Mouse (Mus musculus): ENCODE measurements around the gene Rab34.

Rab34 gene

DNA sequence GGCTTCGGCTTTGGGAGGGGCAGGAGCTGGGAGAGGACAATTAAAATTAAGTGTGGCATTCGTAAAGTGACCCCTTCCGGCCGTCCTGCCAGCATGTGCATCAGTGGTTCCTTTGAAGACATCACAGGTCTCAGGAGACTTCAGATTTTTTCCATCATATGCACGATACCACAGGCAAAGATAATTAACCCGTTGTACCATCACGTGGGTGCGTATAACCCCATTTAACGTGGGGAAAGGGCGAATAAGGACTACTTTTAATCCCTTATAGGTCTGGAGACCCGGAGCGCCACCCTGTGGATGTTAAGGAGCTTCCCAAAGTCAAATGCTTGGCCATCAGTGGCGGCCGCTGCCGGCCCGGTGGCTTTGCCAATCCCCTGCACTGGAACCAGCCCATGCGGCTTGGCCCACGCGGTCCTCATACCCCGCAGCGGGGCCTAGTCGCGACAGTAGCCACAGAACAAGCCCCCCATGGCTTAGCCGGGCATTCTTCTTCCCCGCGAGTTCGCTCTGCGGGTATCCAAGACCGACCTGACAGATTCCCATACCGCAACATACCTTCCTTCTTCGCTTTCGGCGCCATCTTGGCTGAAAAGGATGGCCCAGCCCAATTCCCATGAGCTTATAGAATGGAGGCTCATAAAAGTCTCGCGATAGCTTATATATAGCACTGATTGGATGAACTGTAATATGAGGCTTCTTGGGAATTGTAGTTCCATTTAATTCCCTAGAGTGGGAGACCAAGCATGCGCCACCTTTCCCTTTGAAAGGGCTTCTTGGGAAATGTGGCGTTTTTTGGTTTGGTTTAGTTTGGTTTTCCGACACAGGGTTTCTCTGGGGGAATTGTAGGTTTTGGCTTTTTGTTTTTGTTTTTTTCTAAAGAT lies 5.0 kb upstream of the Rab34 start, which contains the start of gene Rpl23a:
Gene Rpl23a (minus strand): TSS at position 624 of the 884 bp plus-strand sequence.
- TF ChIP-seq GATA4 (IDR thresholded peaks at IDR 0.05; ENCODE audit: insufficient replicate concordance, low read length): no peak

DNA sequence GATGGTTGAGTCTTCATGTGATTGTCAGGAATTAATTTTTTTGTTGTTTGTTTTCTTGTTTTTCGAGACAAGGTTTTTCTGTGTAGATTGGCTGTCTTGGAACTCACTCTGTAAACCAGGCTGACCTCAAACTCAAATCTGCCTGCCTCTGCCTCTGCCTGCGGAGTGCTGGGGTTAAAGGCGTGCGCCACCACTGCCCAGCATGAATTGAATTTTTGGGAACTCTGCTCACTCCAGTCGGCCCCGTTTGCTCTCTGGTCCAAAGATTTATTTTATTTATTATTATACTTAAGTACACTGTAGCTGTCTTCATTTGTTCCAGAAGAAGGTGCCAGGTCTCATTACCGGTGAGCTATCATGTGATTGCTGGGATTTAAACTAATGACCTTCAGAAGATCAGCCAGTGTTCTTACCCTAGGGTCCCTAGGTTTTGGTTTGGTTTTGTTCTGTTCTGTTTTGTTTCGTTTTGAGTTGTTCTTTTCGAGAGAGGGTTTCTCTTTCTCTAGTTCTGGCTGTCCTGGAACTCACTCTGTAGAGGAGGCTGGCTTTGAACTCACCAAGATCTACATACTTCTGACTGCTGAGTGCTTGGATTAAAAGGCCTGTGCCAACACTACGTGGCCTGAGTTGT lies 4.2 kb upstream of the Rab34 start:
- no peak for TF ChIP-seq GATA4 (IDR thresholded peaks at IDR 0.05; ENCODE audit: insufficient replicate concordance, low read length)

DNA sequence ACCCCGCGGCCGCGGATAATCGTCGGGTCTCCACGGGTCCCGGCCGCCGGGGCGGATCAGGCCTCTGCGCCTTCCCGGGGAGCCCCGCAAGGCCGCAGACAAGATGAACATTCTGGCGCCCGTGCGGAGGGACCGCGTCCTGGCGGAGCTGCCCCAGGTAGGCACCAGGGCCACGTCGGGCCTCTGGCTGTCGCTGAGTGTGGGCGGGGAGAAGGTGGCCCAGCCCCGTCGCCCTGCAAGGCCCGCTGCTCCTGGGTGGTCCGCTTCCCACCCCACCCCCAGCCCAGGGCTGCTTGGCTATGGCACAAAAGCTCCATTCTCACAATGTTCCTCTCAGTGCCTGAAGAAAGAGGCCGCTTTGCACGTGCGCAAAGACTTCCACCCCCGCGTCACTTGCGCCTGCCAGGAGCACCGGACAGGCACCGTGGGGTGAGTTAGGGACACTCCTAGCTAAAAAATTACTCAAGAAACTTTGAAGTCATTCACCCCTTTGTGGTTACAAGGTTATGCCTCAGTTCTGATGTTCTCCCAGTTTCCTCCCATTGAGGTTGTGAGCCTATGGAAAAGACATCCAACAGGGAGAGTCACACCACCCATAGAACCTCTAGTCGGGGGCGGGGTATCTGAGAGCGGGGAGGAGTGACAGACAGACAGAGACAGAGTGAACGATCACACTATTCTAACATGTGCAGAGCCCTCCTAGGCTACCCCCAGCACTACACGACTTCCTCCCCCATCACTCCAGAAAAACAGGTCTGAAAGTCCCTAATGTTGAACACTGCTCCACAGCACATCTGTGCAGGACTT lies 1.2 kb downstream of the Rab34 start:
- TF ChIP-seq GATA4 (IDR thresholded peaks at IDR 0.05; ENCODE audit: insufficient replicate concordance, low read length): no peak

DNA sequence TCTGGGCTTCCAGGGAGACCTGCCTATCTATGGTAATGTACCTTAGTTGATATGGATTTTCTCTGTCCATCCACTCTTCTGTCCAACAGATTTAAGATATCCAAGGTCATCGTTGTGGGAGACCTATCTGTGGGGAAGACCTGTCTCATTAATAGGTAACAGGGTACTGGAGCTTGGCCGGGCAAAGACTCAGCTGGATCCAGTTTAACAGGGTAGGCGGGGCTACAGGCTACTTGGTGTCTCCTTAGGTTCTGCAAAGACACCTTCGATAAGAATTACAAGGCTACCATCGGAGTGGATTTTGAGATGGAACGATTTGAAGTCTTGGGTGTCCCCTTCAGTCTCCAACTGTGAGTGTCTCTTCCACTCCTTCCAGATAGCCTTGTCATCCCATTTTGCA lies 1.8 kb downstream of the Rab34 start:
- TF ChIP-seq GATA4 (IDR thresholded peaks at IDR 0.05; ENCODE audit: insufficient replicate concordance, low read length): no peak

DNA sequence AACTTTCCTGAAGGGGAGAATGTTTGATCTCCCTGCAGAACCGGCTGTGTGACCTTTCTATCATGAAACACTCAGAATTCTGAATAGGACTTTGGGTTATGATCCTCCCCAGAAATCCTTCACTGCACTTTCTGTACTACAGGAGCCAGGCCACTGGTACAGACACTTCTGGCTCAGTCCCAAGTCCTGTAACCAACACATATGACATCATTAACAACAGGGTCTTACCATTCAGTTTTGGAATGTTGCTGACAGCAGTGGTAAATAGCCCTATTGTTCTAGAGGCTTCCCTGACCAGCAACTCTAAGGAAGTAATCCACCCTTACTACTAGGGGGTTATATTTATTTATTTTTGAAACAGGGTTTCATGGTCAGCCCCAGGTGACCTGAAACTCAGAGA lies 4.9 kb downstream of the Rab34 start, which contains the start of gene Proca1:
Gene Proca1 (plus strand): TSS at position 280 of the 400 bp plus-strand sequence.
- no peak for TF ChIP-seq GATA4 (IDR thresholded peaks at IDR 0.05; ENCODE audit: insufficient replicate concordance, low read length)

DNA sequence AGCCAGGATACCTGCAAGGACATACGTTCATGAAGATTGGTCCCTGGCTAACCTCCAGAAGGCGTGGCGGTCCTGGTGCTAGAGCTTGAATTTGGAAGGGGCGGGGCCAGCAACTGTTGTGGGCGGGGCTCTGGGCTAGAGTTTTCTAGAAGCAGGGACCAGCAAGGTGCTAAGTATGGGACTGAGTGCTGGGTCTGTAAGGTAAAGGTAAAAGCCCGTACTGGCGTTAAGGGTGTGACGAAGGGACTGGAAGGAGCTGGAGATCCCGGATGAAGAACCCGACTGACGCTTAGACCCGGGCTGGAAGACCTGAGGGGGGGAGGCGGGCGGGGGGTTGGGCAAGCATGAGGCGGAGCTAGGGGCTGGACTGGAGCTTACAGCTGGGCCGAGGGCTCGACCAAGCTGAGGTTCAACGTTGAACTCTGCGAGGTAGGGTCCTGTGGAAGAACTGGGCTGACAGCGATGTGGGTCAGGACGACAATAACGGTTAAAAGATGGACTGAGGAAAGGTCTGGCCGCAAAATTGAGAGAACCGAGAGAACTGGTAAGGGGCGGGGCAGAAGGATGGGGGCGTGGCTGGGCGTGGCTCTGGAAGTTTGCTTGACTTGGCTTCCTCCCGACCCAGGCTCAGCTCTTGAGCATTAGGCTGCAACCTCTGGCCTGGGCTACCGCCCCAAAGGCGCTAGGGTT lies 6.3 kb downstream of the Rab34 start:
- no peak for TF ChIP-seq GATA4 (IDR thresholded peaks at IDR 0.05; ENCODE audit: insufficient replicate concordance, low read length)

DNA sequence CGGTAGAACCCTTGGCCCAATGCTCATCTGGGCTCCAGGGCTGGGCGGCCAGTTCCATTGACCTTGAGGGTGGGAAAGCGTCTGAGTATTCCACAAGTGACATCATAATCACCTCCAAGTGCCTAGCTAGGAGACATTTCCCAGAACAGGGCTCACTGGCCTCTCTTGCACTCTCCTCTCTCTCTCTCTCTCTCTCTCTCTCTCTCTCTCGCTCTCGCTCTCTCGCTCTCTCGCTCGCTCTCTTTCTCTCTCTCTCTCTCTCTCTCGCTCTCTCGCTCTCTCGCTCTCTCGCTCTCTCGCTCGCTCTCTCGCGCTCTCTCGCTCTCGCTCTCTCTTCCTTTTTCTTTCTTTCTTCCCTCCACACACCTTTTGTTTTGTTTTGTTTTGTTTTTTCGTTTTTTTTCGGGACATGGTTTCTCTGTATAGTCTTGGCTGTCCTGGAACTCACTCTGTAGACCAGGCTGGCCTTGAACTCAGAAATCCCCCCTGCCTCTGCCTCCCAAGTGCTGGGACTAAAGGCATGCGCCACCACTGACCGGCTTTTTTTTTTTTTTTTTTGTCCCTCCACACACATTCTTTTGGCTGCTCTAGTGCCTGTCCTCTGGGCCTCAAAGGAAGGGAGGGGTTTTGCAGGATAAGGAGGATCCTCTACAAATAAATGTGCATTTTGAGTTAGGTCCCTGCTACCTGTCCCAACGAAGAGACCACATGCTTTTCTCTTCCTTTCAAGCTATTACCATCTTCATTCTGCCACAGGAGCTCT lies 7.1 kb downstream of the Rab34 start:
- TF ChIP-seq GATA4 (IDR thresholded peaks at IDR 0.05; ENCODE audit: insufficient replicate concordance, low read length): no peak

DNA sequence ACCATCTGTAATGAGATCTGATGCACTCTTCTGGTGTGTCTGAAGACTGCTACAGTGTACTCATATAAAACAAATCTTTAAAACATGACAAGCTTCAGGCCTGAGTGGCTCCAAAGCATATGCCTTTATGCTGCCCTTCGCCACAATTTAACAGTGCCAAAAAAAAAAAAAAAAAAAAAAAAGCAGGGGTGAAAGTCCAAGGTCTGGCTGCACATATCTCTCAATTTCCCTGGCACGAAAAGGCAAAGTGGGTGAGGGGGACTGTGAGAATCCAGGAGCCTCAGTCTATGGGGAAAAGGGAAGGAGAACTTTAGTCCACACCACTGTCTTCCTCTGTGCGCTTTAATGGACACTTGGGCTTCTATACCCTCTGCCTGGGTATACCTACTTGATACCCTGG lies 14.1 kb downstream of the Rab34 start:
- no peak for TF ChIP-seq GATA4 (IDR thresholded peaks at IDR 0.05; ENCODE audit: insufficient replicate concordance, low read length)

DNA sequence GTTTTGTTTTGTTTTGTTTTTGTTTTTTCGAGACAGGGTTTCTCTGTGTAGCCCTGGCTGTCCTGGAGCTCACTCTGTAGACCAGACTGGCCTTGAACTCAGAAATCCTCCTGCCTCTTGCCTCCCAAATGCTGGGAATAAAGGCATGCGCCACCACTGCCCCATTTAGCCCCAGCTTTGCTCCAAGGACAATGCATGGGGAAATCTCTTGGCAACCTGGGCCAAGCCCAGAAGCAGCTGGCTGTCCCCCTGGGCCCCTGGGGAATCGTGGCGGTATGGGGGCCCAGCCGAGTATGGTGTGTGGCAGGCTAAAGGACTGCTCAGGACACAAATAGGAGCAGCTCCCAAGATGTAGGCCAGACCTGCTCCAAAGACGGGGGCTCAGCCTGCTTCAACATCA lies 16.1 kb downstream of the Rab34 start:
- TF ChIP-seq GATA4 (IDR thresholded peaks at IDR 0.05; ENCODE audit: insufficient replicate concordance, low read length): no peak

DNA sequence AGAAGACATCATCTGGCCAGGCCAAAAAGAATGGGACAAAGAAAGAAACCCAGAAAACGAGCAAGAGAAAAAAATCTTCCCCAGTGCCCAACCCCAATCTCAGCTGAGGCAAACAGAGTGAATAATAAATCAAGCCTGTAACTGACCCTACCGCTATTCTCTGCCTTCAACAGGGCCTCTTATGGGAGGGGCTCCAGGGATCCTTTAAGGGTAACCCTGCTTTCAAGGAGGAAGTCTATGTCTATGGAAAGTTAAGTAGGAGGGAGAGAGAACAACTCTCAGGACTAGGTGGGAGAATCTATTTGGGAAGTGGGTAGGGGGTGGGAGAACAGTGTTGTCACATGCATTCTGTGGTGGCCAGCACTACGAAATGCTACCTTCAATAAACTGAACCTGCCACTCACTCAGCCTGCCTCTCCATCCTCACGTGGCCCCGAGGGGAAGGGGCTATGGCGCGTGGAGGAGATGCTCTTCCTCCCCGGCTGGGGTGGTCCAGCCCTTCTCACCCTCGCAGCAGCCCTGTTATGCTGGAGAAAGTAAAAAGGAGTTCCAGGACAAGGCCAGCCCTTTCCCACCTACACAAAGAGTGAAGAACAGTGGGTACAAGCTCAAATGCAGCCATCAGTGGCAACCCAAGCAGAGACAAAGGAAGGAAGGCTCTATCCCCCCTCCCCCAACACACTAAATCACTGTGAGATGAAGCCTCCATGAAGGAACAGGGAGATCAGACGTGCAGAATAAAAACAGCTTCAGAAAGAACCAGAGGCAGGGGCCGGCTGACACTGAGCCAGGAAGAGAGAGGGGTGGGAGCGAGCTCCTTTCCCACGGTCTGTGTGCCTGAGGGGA lies 17.4 kb downstream of the Rab34 start:
- TF ChIP-seq GATA4 (IDR thresholded peaks at IDR 0.05; ENCODE audit: insufficient replicate concordance, low read length): no peak

DNA sequence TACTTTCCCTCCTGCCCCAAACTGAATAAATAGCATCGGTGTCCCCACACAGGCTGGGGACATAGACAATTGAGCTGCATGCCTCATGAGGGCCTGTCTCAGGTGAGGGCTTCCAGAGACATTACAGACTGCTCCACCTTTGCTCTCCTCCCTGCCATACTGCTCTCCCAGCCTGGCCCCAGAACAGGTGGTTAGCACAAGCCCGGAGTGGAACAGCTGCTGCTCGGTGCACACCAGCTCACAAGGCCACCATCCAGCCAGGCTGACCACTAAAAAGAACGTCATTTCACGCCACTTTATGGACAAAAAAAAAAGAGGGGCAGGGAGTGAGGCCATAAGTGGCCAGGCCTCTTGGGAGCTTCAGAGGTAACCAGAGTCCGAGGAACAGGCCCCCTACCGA lies 19.0 kb downstream of the Rab34 start:
- no peak for TF ChIP-seq GATA4 (IDR thresholded peaks at IDR 0.05; ENCODE audit: insufficient replicate concordance, low read length)

DNA sequence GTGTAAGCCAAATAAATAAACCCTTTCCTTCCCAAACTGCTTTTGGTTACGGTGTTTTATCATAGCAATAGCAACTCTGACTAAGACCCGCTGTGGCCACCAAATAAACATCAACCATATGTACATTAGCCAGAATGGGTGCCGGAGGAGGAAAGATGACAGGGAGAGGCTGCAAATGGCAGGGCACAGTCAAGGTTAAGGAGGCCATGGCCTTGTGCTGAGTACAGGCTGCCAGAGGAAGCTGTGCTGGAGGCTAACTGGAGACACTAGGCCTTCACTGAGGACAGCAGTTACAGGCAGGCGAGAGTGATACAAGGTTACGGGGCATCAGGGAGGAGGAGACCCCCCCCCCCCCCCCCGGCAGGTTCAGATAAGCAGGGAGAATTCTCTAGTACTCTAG lies 21.7 kb downstream of the Rab34 start:
- no peak for TF ChIP-seq GATA4 (IDR thresholded peaks at IDR 0.05; ENCODE audit: insufficient replicate concordance, low read length)

DNA sequence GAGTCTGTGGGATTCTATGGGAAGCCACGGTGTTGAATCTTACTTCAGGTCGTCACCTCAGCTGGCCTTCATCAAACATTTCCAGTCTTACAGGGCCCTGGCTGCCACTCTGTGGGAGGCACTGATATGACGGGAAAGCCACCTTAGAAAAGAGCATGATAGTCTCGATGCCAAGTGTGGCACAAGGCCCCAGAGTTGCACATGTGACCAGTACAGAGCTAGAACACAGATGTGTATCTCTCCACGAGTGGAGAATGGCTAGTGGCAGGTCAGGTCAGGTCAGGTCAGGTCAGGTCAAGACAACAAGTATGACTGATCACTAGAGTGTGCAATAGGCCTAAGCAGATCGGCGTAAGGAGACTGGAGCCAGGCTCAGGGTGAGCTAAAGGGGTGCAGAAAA lies 22.4 kb downstream of the Rab34 start:
- no peak for TF ChIP-seq GATA4 (IDR thresholded peaks at IDR 0.05; ENCODE audit: insufficient replicate concordance, low read length)
